Mouse (Mus musculus) neutrophil, adult 5-6 weeks (primary cell): ENCODE measurements around the gene Cox4i1. TPM values are rescaled to one million over a fixed set of nuclear protein-coding genes. Genes with fewer than 3 reads are reported as not detected.
"Not testable (repeated sequence)": the region's sequence is repeated elsewhere in the genome, so short reads cannot be mapped to it uniquely, and the experiment has no call there.

Source experiments
- ATAC-seq: fragments of 151-379, 151-347 bp; 2 replicates; pipeline ENCODE4 v1.8.0; 2017; ENCODE audit warnings: mild to moderate bottlenecking, moderate TSS enrichment; ENCODE audit not compliant: insufficient number of reproducible peaks, poor library complexity, low FRiP score, severe bottlenecking; ENCODE audit errors: extremely low read depth
- total RNA-seq: library from RNA; stranded (forward); fragments of 200-1000 nt; gene quantifications from 2 replicates; pipeline ENCODE4 v1.2.3, GENCODE M21; 2017

The Cox4i1 gene
- total RNA-seq, 1 experiment from 2014 or later: 180 TPM

GRCm38 (mm10) chr8:120656322-120657052, 11.5 kb upstream of the Cox4i1 start:
- no peak for ATAC-seq

GRCm38 (mm10) chr8:120657415-120657814, 10.6 kb upstream of the Cox4i1 start:
- ATAC-seq: no peak

- no peak for ATAC-seq
These were observed 3.5 kb upstream of the Cox4i1 start for GRCm38 (mm10) chr8:120664566-120664965.

- no peak for ATAC-seq
These were observed 2.1 kb upstream of the Cox4i1 start for GRCm38 (mm10) chr8:120665726-120666455.

GRCm38 (mm10) chr8:120666807-120667470, 1.1 kb upstream of the Cox4i1 start:
- ATAC-seq: no peak

- ATAC-seq: no peak
These were observed 418 bp downstream of the Cox4i1 start, which contains the start of gene Emc8 for GRCm38 (mm10) chr8:120668374-120668905. Gene Emc8 (minus strand): TSS chr8:120668573.

GRCm38 (mm10) chr8:120671775-120672174, 3.8 kb downstream of the Cox4i1 start:
- no peak for ATAC-seq

- ATAC-seq: no peak
These were observed 4.7 kb downstream of the Cox4i1 start for GRCm38 (mm10) chr8:120672626-120673229.

GRCm38 (mm10) chr8:120673298-120673697, 5.3 kb downstream of the Cox4i1 start:
- ATAC-seq: no peak

GRCm38 (mm10) chr8:120675718-120676117, 7.7 kb downstream of the Cox4i1 start:
- no peak for ATAC-seq

- ATAC-seq: peak; percentile 71; the same call in 1 of the 2 replicates
These were observed 10.4 kb downstream of the Cox4i1 start for GRCm38 (mm10) chr8:120678447-120678846.

- no peak for ATAC-seq
These were observed 11.8 kb downstream of the Cox4i1 start for GRCm38 (mm10) chr8:120679629-120680387.

GRCm38 (mm10) chr8:120680405-120680804, 12.4 kb downstream of the Cox4i1 start:
- ATAC-seq: not testable (repeated sequence)

- no peak for ATAC-seq
These were observed 13.1 kb downstream of the Cox4i1 start for GRCm38 (mm10) chr8:120681113-120681512.

GRCm38 (mm10) chr8:120683602-120684001, 15.6 kb downstream of the Cox4i1 start:
- peak; percentile 77 for ATAC-seq

GRCm38 (mm10) chr8:120684082-120684481, 16.1 kb downstream of the Cox4i1 start:
- ATAC-seq: no peak

- ATAC-seq: no peak
These were observed 17.1 kb downstream of the Cox4i1 start for GRCm38 (mm10) chr8:120685097-120685496.

GRCm38 (mm10) chr8:120685591-120685990, 17.6 kb downstream of the Cox4i1 start:
- ATAC-seq: no peak
